In the genomic region with DNA sequence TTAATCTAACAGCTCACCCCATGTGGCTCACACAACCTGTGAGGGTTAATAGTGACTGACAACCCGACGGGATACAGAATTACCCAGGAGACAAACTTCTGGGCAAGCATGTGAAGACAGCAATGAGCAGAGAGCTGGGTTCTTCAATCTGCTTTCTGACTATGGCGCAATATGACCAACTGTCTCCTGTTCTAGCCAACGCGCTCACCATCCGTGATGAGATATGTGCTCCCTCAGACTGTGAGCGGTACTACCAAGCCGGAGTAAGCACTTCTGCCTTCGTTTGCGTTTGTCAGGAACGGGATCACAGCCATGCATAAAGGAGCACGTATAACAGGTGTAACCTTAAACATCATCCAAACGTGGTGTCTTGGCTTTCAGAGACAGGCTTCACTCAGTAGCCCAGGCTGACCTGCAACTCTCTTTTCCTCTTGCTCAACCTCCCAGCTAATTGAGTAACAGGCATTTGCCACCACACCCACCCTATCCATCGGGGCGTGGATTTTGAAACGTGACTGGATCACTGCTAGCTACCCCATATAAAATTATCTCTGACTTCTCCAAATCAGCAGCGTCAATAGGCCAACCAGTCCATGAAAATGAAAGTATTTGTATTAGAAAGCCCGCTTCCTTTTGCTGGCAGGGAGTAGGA, we compare ENCODE assay signal across 18 mouse cellular contexts. TPM values are rescaled to one million over a fixed set of nuclear protein-coding genes. Genes with fewer than 3 reads are reported as not detected.
DNase-seq lines count a peak whose midpoint lies in the region; TF ChIP-seq lines count a peak whose summit lies in the region.
"Had no signal": no experiment of that assay in that cellular context is flagged by ENCODE, and none has a peak within 500 bp of the region (broad histone marks: within the 10 kb centered on the region; RNA-seq: fewer than 3 reads in every experiment).

No protein-coding gene starts in this region.

- no peaks in the 10 kb centered on the region for H3K36me3 ChIP-seq in macrophage (ENCODE audit: inconsistent target)
- H3K36me3 ChIP-seq: embryonic facial prominence, embryonic 12.5 days; forebrain, embryonic 15.5 days; heart, embryonic 15.5 days; midbrain, embryonic 12.5 days had no signal

- no peak for DNase-seq in left cerebral cortex, adult 2 months (ENCODE audit: extremely low spot score in 1 of 2, low spot score in 2 of 2)
- no peak for DNase-seq in left cerebral cortex, adult 9 months (ENCODE audit: low spot score in 2 of 2)
- DNase-seq in right cerebral cortex, adult 18-20 months = peak; percentile 12
- no peak for DNase-seq in right cerebral cortex, postnatal 4 days
- no peak for DNase-seq in kidney, postnatal 10 days
- DNase-seq in testis, postnatal 10 days (ENCODE audit: low spot score) = no peak
- no peak for DNase-seq in left cerebral cortex, postnatal 36 days (ENCODE audit: low spot score in 2 of 2)
- DNase-seq: adrenal gland, postnatal 10 days; cerebellum, adult 2 months; gastrocnemius, adult 2 months; kidney, adult 9 months; spleen, adult 18-20 months had no signal

- no peak overlapping the region for H3K4me3 ChIP-seq in left cerebral cortex, adult 2 months
- no peak overlapping the region; the same call in 1 of the 2 replicates for H3K4me3 ChIP-seq in macrophage (ENCODE audit: inconsistent target)
- H3K4me3 ChIP-seq: embryonic facial prominence, embryonic 12.5 days; forebrain, embryonic 15.5 days; gastrocnemius, adult 2 months; heart, embryonic 15.5 days; midbrain, embryonic 12.5 days had no signal

- H3K27ac ChIP-seq in left cerebral cortex, adult 2 months = peak overlapping the region; percentile 63
- peak overlapping the region; percentile 45 for H3K27ac ChIP-seq in macrophage
- H3K27ac ChIP-seq: embryonic facial prominence, embryonic 12.5 days; forebrain, embryonic 15.5 days; gastrocnemius, adult 2 months; heart, embryonic 15.5 days; hindbrain, postnatal 0 days; midbrain, embryonic 12.5 days had no signal

- intact Hi-C loops in left cerebral cortex, adult 2 months (cut with DNase I) = loop anchor here (2.0 kb wide), 2 partner anchors 42 to 88 kb away; no protein-coding TSS in a partner anchor
- intact Hi-C loops in left cerebral cortex, postnatal 36 days (cut with DNase I) = no loop called here

- no peak for TF ChIP-seq CTCF in left cerebral cortex, adult 2 months (IDR thresholded peaks at IDR 0.05)

- H3K79me2 ChIP-seq in macrophage (ENCODE audit: inconsistent target) = no peaks in the 10 kb centered on the region; the same call in 1 of the 2 replicates

- whole genome bisulfite sequencing in macrophage (ENCODE audit: missing documents) = 12% methylated on average over 18 of the region's 18 CpGs

RNA-seq across cellular contexts. Expression of gene Abcc4, which starts 43.3 kb away (rescaled TPM):
- 10 to 100 TPM in 1 of 2 experiments, 1 to 10 TPM in 1; 9.5 to 11.0 TPM for total RNA-seq in left cerebral cortex, adult 2 months (2021)
- 10 to 100 TPM; 16.8 to 61.0 (median 35.9) TPM for total RNA-seq in macrophage (2018; cell fraction: chromatin; rRNA removed)
- 10 to 100 TPM in 10 of 26 experiments, 1 to 10 TPM in 16; 4.1 to 12.0 (median 8.7) TPM for total RNA-seq in macrophage (2018; cell fraction: cytosol; rRNA removed)
- 10 to 100 TPM in 25 of 26 experiments, 1 to 10 TPM in 1; 9.8 to 28.7 (median 19.2) TPM for total RNA-seq in macrophage (2018; cell fraction: nucleus; rRNA removed)
- 7.4 to 10.5 TPM (median 9.2 TPM) in 3 replicates for polyA plus RNA-seq in macrophage (2018)
- 10 to 100 TPM in 1 of 2 experiments, 1 to 10 TPM in 1; 8.4 to 13.6 TPM for total RNA-seq in left cerebral cortex, postnatal 36 days (2021)
